30 mouse cellular contexts compared by ENCODE assay signal in the genomic region with DNA sequence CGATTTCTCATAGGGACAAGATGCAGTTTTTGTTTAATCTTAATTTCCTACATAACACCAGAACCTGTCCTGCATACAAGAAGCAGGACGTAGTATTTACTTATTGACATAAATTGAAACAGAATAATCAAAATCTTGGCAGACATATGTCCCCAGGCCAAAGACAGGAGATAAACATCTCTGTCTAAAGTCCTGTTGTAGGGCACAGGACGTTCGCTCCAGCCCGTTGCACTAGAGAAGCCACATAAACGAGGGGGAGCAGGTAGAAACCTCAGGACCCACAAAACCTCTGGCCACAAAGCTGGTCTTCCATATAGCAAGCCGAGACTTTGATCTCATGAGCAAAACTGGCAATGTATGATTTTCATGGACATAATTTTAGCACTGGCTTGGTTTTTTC. TPM values are rescaled to one million over a fixed set of nuclear protein-coding genes. Genes with fewer than 3 reads are reported as not detected.
A peak's percentile ranks its signal among the peaks of the same experiment; 100 is the strongest.
DNase-seq lines count a peak whose midpoint lies in the region; ATAC-seq lines count a peak whose summit lies in the region.
"Had no signal": no experiment of that assay in that cellular context is flagged by ENCODE, and none has a peak within 500 bp of the region (broad histone marks: within the 10 kb centered on the region; RNA-seq: fewer than 3 reads in every experiment).

No protein-coding gene starts in this region.

- ATAC-seq in forebrain, embryonic 13.5 days, result peak; percentile 8; the same call in 1 of the 2 replicates
- no peak for ATAC-seq in forebrain, embryonic 11.5 days (replicated peaks; ENCODE audit: low FRiP score)
- no peak for ATAC-seq in kidney, embryonic 15.5 days (replicated peaks; ENCODE audit: low FRiP score)
- ATAC-seq in neural tube, embryonic 13.5 days (ENCODE audit: low read depth), result no peak
- ATAC-seq in neural tube, embryonic 15.5 days (ENCODE audit: low FRiP score), result no peak
- ATAC-seq in megakaryocyte progenitor cell, adult 5-6 weeks (replicated peaks; ENCODE audit: poor library complexity), result 0 out of 2 replicates have a peak, but pooled peaks have one; percentile 29
- ATAC-seq: intestine, embryonic 15.5 days; liver, embryonic 12.5 days; lung, postnatal 0 days; Patski had no signal

- no peaks in the 10 kb centered on the region for H3K27me3 ChIP-seq in forebrain, embryonic 13.5 days
- H3K27me3 ChIP-seq in forebrain, embryonic 11.5 days (ENCODE audit: control insufficient read depth, insufficient read depth, low read length), result no peaks in the 10 kb centered on the region
- H3K27me3 ChIP-seq in kidney, embryonic 15.5 days, result no peaks in the 10 kb centered on the region
- no peaks in the 10 kb centered on the region for H3K27me3 ChIP-seq in neural tube, embryonic 13.5 days
- no peaks in the 10 kb centered on the region for H3K27me3 ChIP-seq in neural tube, embryonic 15.5 days (replicated peaks)
- H3K27me3 ChIP-seq: embryonic facial prominence, embryonic 12.5 days; heart, embryonic 15.5 days; hindbrain, embryonic 15.5 days; intestine, embryonic 15.5 days; liver, embryonic 12.5 days; midbrain, embryonic 15.5 days; neural tube, embryonic 12.5 days; Patski had no signal

- H3K27ac ChIP-seq in forebrain, embryonic 13.5 days, result peak overlapping the region; percentile 31; the same call in 1 of the 2 replicates
- no peak overlapping the region for H3K27ac ChIP-seq in forebrain, embryonic 11.5 days (ENCODE audit: low read depth, low read length)
- 0 out of 2 replicates have a peak overlapping the region, but pooled peaks have one; percentile 18 for H3K27ac ChIP-seq in kidney, embryonic 15.5 days
- H3K27ac ChIP-seq in neural tube, embryonic 13.5 days (replicated peaks), result peak overlapping the region; percentile 43; the same call in 1 of the 2 replicates
- H3K27ac ChIP-seq in neural tube, embryonic 15.5 days (replicated peaks), result no peak overlapping the region
- H3K27ac ChIP-seq: embryonic facial prominence, embryonic 12.5 days; heart, embryonic 15.5 days; hindbrain, embryonic 15.5 days; intestine, embryonic 15.5 days; kidney, postnatal 0 days; liver, embryonic 12.5 days; midbrain, embryonic 15.5 days; neural tube, embryonic 12.5 days had no signal

- WGBS in forebrain, embryonic 13.5 days, result 79% methylated on average over 7 of the region's 7 CpGs
- 88% methylated on average over 7 of the region's 7 CpGs for WGBS in forebrain, embryonic 11.5 days
- 65% methylated on average over 7 of the region's 7 CpGs for WGBS in kidney, embryonic 15.5 days
- WGBS in neural tube, embryonic 13.5 days, result 83% methylated on average over 7 of the region's 7 CpGs
- WGBS in neural tube, embryonic 15.5 days, result 77% methylated on average over 7 of the region's 7 CpGs

- H3K36me3 ChIP-seq in forebrain, embryonic 13.5 days (ENCODE audit: poor library complexity, severe bottlenecking), result no peaks in the 10 kb centered on the region
- H3K36me3 ChIP-seq in forebrain, embryonic 11.5 days (ENCODE audit: control insufficient read depth, insufficient read depth, low read length), result no peaks in the 10 kb centered on the region
- no peaks in the 10 kb centered on the region for H3K36me3 ChIP-seq in kidney, embryonic 15.5 days
- H3K36me3 ChIP-seq in neural tube, embryonic 13.5 days, result no peaks in the 10 kb centered on the region
- H3K36me3 ChIP-seq in neural tube, embryonic 15.5 days, result no peaks in the 10 kb centered on the region
- H3K36me3 ChIP-seq: embryonic facial prominence, embryonic 12.5 days; heart, embryonic 15.5 days; hindbrain, embryonic 15.5 days; intestine, embryonic 15.5 days; liver, embryonic 12.5 days; midbrain, embryonic 15.5 days; neural tube, embryonic 12.5 days had no signal

- no peak overlapping the region for H3K9ac ChIP-seq in forebrain, embryonic 13.5 days
- no peak overlapping the region for H3K9ac ChIP-seq in forebrain, embryonic 11.5 days (ENCODE audit: low read length)
- no peak overlapping the region for H3K9ac ChIP-seq in kidney, embryonic 15.5 days
- no peak overlapping the region for H3K9ac ChIP-seq in neural tube, embryonic 13.5 days
- H3K9ac ChIP-seq in neural tube, embryonic 15.5 days (replicated peaks), result no peak overlapping the region
- H3K9ac ChIP-seq: embryonic facial prominence, embryonic 12.5 days; heart, embryonic 15.5 days; hindbrain, embryonic 15.5 days; intestine, embryonic 15.5 days; liver, embryonic 12.5 days; midbrain, embryonic 15.5 days; neural tube, embryonic 12.5 days had no signal

- H3K4me3 ChIP-seq in forebrain, embryonic 13.5 days, result no peak overlapping the region
- H3K4me3 ChIP-seq in forebrain, embryonic 11.5 days (ENCODE audit: low read depth, low read length), result no peak overlapping the region
- no peak overlapping the region for H3K4me3 ChIP-seq in kidney, embryonic 15.5 days (replicated peaks)
- no peak overlapping the region for H3K4me3 ChIP-seq in neural tube, embryonic 13.5 days
- H3K4me3 ChIP-seq in neural tube, embryonic 15.5 days (replicated peaks), result no peak overlapping the region
- H3K4me3 ChIP-seq: embryonic facial prominence, embryonic 12.5 days; heart, embryonic 15.5 days; hindbrain, embryonic 15.5 days; intestine, embryonic 15.5 days; liver, embryonic 12.5 days; midbrain, embryonic 15.5 days; neural tube, embryonic 12.5 days had no signal

- no peak overlapping the region for H3K4me2 ChIP-seq in forebrain, embryonic 13.5 days
- H3K4me2 ChIP-seq in forebrain, embryonic 11.5 days (ENCODE audit: low read depth, low read length, severe bottlenecking), result no peak overlapping the region
- no peak overlapping the region for H3K4me2 ChIP-seq in kidney, embryonic 15.5 days
- H3K4me2 ChIP-seq in neural tube, embryonic 13.5 days, result no peak overlapping the region
- no peak overlapping the region for H3K4me2 ChIP-seq in neural tube, embryonic 15.5 days
- H3K4me2 ChIP-seq: embryonic facial prominence, embryonic 12.5 days; heart, embryonic 15.5 days; hindbrain, embryonic 15.5 days; intestine, embryonic 15.5 days; liver, embryonic 12.5 days; midbrain, embryonic 15.5 days; neural tube, embryonic 12.5 days had no signal

- no peak for DNase-seq in forebrain, embryonic 11.5 days (ENCODE audit: low spot score)
- DNase-seq in kidney, postnatal 25 days, result no peak
- DNase-seq in natural killer cell, adult 2 months (ENCODE audit: low spot score in 2 of 2), result no peak
- DNase-seq: adrenal gland, postnatal 14 days; cerebellum, adult 11 months; cerebellum, adult 9-10 months; cerebellum, postnatal 36 days; embryo, embryonic 11 days; gastrocnemius, postnatal 10 days; kidney, adult 2 months; lung, adult 18-20 months; lung, postnatal 4 days; right cerebral cortex, postnatal 14 days; thymus, postnatal 14 days had no signal

- H3K9me3 ChIP-seq in forebrain, embryonic 13.5 days (replicated peaks), result no peaks in the 10 kb centered on the region
- H3K9me3 ChIP-seq in forebrain, embryonic 11.5 days (ENCODE audit: control insufficient read depth, low read length), result no peaks in the 10 kb centered on the region
- no peaks in the 10 kb centered on the region for H3K9me3 ChIP-seq in kidney, embryonic 15.5 days (replicated peaks)
- no peaks in the 10 kb centered on the region for H3K9me3 ChIP-seq in neural tube, embryonic 13.5 days
- H3K9me3 ChIP-seq in neural tube, embryonic 15.5 days (replicated peaks), result no peaks in the 10 kb centered on the region
- H3K9me3 ChIP-seq: embryonic facial prominence, embryonic 12.5 days; heart, embryonic 15.5 days; hindbrain, embryonic 15.5 days; intestine, embryonic 15.5 days; liver, embryonic 12.5 days; midbrain, embryonic 15.5 days; neural tube, embryonic 12.5 days had no signal

- H3K4me1 ChIP-seq in forebrain, embryonic 13.5 days, result 0 out of 2 replicates have a peak, but pooled peaks cover 10% of the 10 kb centered on the region
- H3K4me1 ChIP-seq in forebrain, embryonic 11.5 days (replicated peaks; ENCODE audit: control insufficient read depth, insufficient read depth, low read length), result no peaks in the 10 kb centered on the region
- H3K4me1 ChIP-seq in kidney, embryonic 15.5 days, result no peaks in the 10 kb centered on the region
- H3K4me1 ChIP-seq in neural tube, embryonic 13.5 days (replicated peaks), result peaks cover 9% of the 10 kb centered on the region; the same call in 1 of the 2 replicates
- peaks cover 3% of the 10 kb centered on the region; the same call in 1 of the 2 replicates for H3K4me1 ChIP-seq in neural tube, embryonic 15.5 days
- H3K4me1 ChIP-seq: embryonic facial prominence, embryonic 12.5 days; heart, embryonic 15.5 days; intestine, embryonic 15.5 days; liver, embryonic 12.5 days; neural tube, embryonic 12.5 days had no signal

RNA-seq across cellular contexts. Expression of a gene that starts 57.1 kb away (rescaled TPM):
- polyA plus RNA-seq in forebrain, embryonic 13.5 days (2015; fragmentation: Nextera tagmentation; extraction: Ambion mirVana), result 1.5 TPM in 2 replicates
- polyA plus RNA-seq in forebrain, embryonic 11.5 days (2014; fragmentation: Nextera tagmentation; extraction: Ambion mirVana), result 1.2 and 1.4 TPM in 2 replicates
- polyA plus RNA-seq in kidney, embryonic 15.5 days (2015; fragmentation: Nextera tagmentation; extraction: Ambion mirVana), result 1.3 and 1.5 TPM in 2 replicates
- polyA plus RNA-seq in neural tube, embryonic 13.5 days (2015; fragmentation: Nextera tagmentation; extraction: Ambion mirVana), result 1.6 and 1.7 TPM in 2 replicates
- 1.7 and 2.0 TPM in 2 replicates for polyA plus RNA-seq in neural tube, embryonic 15.5 days (2015; fragmentation: Nextera tagmentation; extraction: Ambion mirVana)
- 3.6 and 3.7 TPM in 2 replicates for total RNA-seq in megakaryocyte progenitor cell, adult 5-6 weeks (2015)
- total RNA-seq in megakaryocyte progenitor cell, adult 5-6 weeks (2017), result 2.5 TPM in 2 replicates
- total RNA-seq: MEL had no signal

Comparison
In these comparisons a context has a peak if more than half of its experiments do, and no peak if none do; other contexts are left out.
1. ATAC-seq: peak in forebrain, embryonic 13.5 days (single experiment) and megakaryocyte progenitor cell, adult 5-6 weeks (single experiment); none in forebrain, embryonic 11.5 days (single experiment), kidney, embryonic 15.5 days (single experiment), neural tube, embryonic 13.5 days (single experiment) and neural tube, embryonic 15.5 days (single experiment).
2. H3K27ac ChIP-seq: peak in forebrain, embryonic 13.5 days (single experiment), kidney, embryonic 15.5 days (single experiment) and neural tube, embryonic 13.5 days (single experiment); none in forebrain, embryonic 11.5 days (single experiment) and neural tube, embryonic 15.5 days (single experiment).